Mouse (Mus musculus) gastrocnemius, postnatal 10 days (tissue): ENCODE measurements around the gene Gm8165. TPM values are rescaled to one million over a fixed set of nuclear protein-coding genes. Genes with fewer than 3 reads are reported as not detected.
"Not testable (repeated sequence)": the region's sequence is repeated elsewhere in the genome, so short reads cannot be mapped to it uniquely, and the experiment has no call there.

ENCODE experiments used
- DNase-seq: peaks from one replicate; pipeline ENCODE4 v3.0.0; 2021; ENCODE audit warnings: mixed read lengths
- long read RNA-seq, 2 experiments: library from polyadenylated mRNA; stranded (forward); transcript quantifications; one replicate each; pipeline ENCODE4 v2.0.0; 2021
- total RNA-seq, 2 experiments: library from RNA; stranded (reverse); gene quantifications; 2 replicates each; pipeline ENCODE4 v1.2.3; 2021

Gene Gm8165
- total RNA-seq = not detected
- long read RNA-seq, experiment 1 = 0 reads
- long read RNA-seq, experiment 2 = 0 reads

- DNase-seq = not testable (repeated sequence)
These were observed at the start of gene Gm8165 for GRCm38 (mm10) chr14:43677099-43677498. Gm8165 (minus strand) TSS chr14:43677199.

- not testable (repeated sequence) for DNase-seq
These were observed 20.6 kb upstream of the Gm8165 start, which contains the start of gene Gm7324 for GRCm38 (mm10) chr14:43697621-43698020. Gm7324 (plus strand) TSS chr14:43697828.

Other genes with a start within 250 kb of the Gm8165 start
- gene Gm5799, start 133.6 kb downstream of the Gm8165 start, total RNA-seq = not detected
- gene Gm17654, start 98.1 kb downstream of the Gm8165 start, total RNA-seq = not detected
- gene Gm10375, start 69.2 kb downstream of the Gm8165 start, total RNA-seq = not detected
- gene Gm7324, start 20.6 kb upstream of the Gm8165 start, total RNA-seq = 1 to 10 TPM in 1 of 2 experiments, under 1 TPM in 1; 0.29 to 1.2 TPM
- gene Gm16506, start 50.3 kb upstream of the Gm8165 start, total RNA-seq = not detected
- not detected for gene Gm6526, start 70.7 kb upstream of the Gm8165 start, total RNA-seq
- not detected for gene Gm8180, start 107.5 kb upstream of the Gm8165 start, total RNA-seq
- under 1 TPM in 1 of 2 experiments, not detected in 1; 0.45 TPM for gene Ear1, start 198.3 kb upstream of the Gm8165 start, total RNA-seq
- not detected for gene Ear10, start 246.4 kb upstream of the Gm8165 start, total RNA-seq
- gene Gm8113, start 248.2 kb upstream of the Gm8165 start, total RNA-seq = under 1 TPM in 1 of 2 experiments, not detected in 1; 0.14 TPM